Mouse (Mus musculus): ENCODE results near the gene Csmd2. TPM values are rescaled to one million over a fixed set of nuclear protein-coding genes. Genes with fewer than 3 reads are reported as not detected.

Csmd2 gene
- polyA plus RNA-seq, 1 experiment from 2014 or later, result not detected

- no peak for DNase-seq
- H3K9ac ChIP-seq (replicated peaks), result no peak overlapping the region
- TF ChIP-seq CTCF (IDR thresholded peaks at IDR 0.05; ENCODE audit: low read depth), result no peak
- TF ChIP-seq EP300 (IDR thresholded peaks at IDR 0.05; ENCODE audit: low read depth), result no peak
- no peak overlapping the region for H3K4me2 ChIP-seq (ENCODE audit: low read depth, low read length)
- 82% methylated on average over 3 of the region's 3 CpGs for WGBS (ENCODE audit: insufficient replicate concordance)
- no peak for ATAC-seq
- no peak overlapping the region for H3K27ac ChIP-seq (ENCODE audit: low read depth)
- no peaks in the 10 kb centered on the region for H3K9me3 ChIP-seq (ENCODE audit: low read length)
- H3K4me1 ChIP-seq (ENCODE audit: insufficient read depth), result no peaks in the 10 kb centered on the region
- no peak overlapping the region for H3K4me3 ChIP-seq (ENCODE audit: low read depth, low read length)
- no peaks in the 10 kb centered on the region for H3K36me3 ChIP-seq (replicated peaks; ENCODE audit: insufficient read depth, low read length)
- H3K27me3 ChIP-seq (ENCODE audit: insufficient read depth, low read length), result no peaks in the 10 kb centered on the region
These were observed 417.9 kb downstream of the Csmd2 start for GRCm38 (mm10) chr4:128405576-128405975.

DNA sequence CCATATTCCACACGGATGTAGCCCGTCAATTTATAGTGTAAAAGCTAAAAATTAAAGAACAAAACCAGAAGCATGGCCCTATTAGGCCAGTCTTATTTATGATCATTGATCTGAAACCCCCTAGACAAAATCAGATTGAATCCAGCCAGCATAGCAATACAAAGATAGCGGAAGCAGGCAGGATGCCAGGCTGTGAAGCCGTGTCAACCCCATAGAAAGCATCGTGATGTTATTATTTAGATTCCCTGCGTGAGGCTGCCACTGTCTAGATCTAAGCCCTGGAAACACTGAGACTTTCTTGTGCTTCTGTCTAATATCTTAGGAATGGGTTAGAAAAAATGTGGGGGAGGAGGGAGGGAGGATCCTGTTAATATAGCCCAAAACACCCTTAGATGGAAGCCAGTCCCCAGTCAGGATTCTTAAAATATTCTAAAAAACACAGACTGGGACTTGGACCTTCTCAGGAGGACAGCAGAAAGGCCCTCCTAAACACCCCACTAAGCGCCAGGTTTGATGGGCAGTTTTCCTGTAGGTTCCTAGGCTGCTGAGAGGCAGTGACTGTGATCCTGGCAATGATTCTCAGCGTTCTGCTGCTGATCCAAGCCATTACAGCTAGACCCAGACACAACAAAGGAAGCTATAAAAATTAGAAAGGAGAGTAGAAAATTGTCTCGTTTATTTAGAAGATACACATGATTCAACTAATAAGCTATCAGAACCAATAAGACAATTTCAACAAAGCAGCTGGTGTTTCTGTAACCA, 419.6 kb downstream of the Csmd2 start:
- no peaks in the 10 kb centered on the region for H3K36me3 ChIP-seq (replicated peaks; ENCODE audit: insufficient read depth, low read length)
- no peak overlapping the region for H3K4me2 ChIP-seq (ENCODE audit: low read depth, low read length)
- no peak overlapping the region for H3K27ac ChIP-seq (ENCODE audit: low read depth)
- no peak overlapping the region for H3K4me3 ChIP-seq (ENCODE audit: low read depth, low read length)
- DNase-seq (no peak), ATAC-seq (no peak)
- H3K9ac ChIP-seq (replicated peaks), result no peak overlapping the region
- no peaks in the 10 kb centered on the region for H3K9me3 ChIP-seq (ENCODE audit: low read length)
- 75% methylated on average over 9 of the region's 9 CpGs for WGBS (ENCODE audit: insufficient replicate concordance)
- TF ChIP-seq CTCF (IDR thresholded peaks at IDR 0.05; ENCODE audit: low read depth) (no peak), EP300 (IDR thresholded peaks at IDR 0.05; ENCODE audit: low read depth) (no peak)
- H3K27me3 ChIP-seq (ENCODE audit: insufficient read depth, low read length), result no peaks in the 10 kb centered on the region
- no peaks in the 10 kb centered on the region for H3K4me1 ChIP-seq (ENCODE audit: insufficient read depth)

DNA sequence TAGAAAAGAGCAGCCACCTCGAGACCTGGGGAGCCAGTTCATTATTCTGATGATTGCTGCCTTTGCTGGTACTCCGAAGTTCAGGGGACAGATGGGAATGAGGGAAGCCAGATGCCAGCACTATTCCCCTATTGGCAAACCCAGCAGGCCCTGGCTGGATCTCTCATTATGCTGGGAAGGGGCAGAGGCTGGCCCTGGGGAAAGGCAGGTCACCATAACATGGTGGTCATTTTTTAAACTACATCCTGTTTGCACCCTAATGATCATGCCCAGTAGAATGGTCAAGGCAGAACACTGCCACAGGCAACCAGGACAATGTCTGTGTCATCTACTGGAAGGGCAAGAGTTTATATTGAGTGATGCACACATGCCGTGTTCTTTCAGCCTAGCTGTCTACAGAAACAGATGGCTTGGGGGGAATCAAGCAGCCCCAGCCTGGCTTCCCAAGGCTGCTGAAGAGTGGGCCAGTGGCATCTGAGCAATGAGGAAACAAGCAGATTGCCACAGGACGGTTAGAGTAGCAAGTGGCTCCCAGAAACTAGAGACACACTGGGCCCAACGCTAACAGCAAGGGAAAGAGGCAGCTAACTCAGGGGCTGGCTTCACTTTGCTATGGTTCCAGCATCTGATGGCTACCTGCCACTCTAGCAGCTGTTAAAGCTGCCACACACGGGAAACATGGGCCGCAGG, 424.4 kb downstream of the Csmd2 start:
- Histone ChIP-seq H3K9me3 (ENCODE audit: low read length) (no peaks in the 10 kb centered on the region), H3K9ac (replicated peaks) (no peak overlapping the region), H3K36me3 (replicated peaks; ENCODE audit: insufficient read depth, low read length) (no peaks in the 10 kb centered on the region), H3K27me3 (ENCODE audit: insufficient read depth, low read length) (no peaks in the 10 kb centered on the region), H3K27ac (ENCODE audit: low read depth) (no peak overlapping the region), H3K4me3 (ENCODE audit: low read depth, low read length) (no peak overlapping the region), H3K4me1 (ENCODE audit: insufficient read depth) (no peaks in the 10 kb centered on the region), H3K4me2 (ENCODE audit: low read depth, low read length) (no peak overlapping the region)
- ATAC-seq (no peak), DNase-seq (no peak)
- WGBS (ENCODE audit: insufficient replicate concordance), result 68% methylated on average over 7 of the region's 7 CpGs
- TF ChIP-seq EP300 (IDR thresholded peaks at IDR 0.05; ENCODE audit: low read depth), result no peak
- TF ChIP-seq CTCF (IDR thresholded peaks at IDR 0.05; ENCODE audit: low read depth), result no peak

GRCm38 (mm10) chr4:128414741-128415140, 427.1 kb downstream of the Csmd2 start:
- 76% methylated on average over 2 of the region's 2 CpGs for WGBS (ENCODE audit: insufficient replicate concordance)
- H3K4me2 ChIP-seq (ENCODE audit: low read depth, low read length), result no peak overlapping the region

GRCm38 (mm10) chr4:128419988-128420617, 432.4 kb downstream of the Csmd2 start:
- H3K9me3 ChIP-seq (ENCODE audit: low read length), result no peaks in the 10 kb centered on the region
- no peak overlapping the region for H3K4me2 ChIP-seq (ENCODE audit: low read depth, low read length)
- no peaks in the 10 kb centered on the region for H3K27me3 ChIP-seq (ENCODE audit: insufficient read depth, low read length)
- no peak overlapping the region for H3K4me3 ChIP-seq (ENCODE audit: low read depth, low read length)
- H3K9ac ChIP-seq (replicated peaks), result no peak overlapping the region
- H3K27ac ChIP-seq (ENCODE audit: low read depth), result no peak overlapping the region
- H3K4me1 ChIP-seq (ENCODE audit: insufficient read depth), result no peaks in the 10 kb centered on the region
- TF ChIP-seq CTCF (IDR thresholded peaks at IDR 0.05; ENCODE audit: low read depth) (no peak), EP300 (IDR thresholded peaks at IDR 0.05; ENCODE audit: low read depth) (no peak)
- DNase-seq (no peak), ATAC-seq (no peak)
- WGBS (ENCODE audit: insufficient replicate concordance), result 75% methylated on average over 7 of the region's 7 CpGs
- H3K36me3 ChIP-seq (replicated peaks; ENCODE audit: insufficient read depth, low read length), result no peaks in the 10 kb centered on the region

More at GRCm38 (mm10) chr4:128414741-128415140, 427.1 kb downstream of the Csmd2 start:
- no peak for DNase-seq
- H3K4me1 ChIP-seq (ENCODE audit: insufficient read depth), result no peaks in the 10 kb centered on the region
- H3K9me3 ChIP-seq (ENCODE audit: low read length), result no peaks in the 10 kb centered on the region
- H3K9ac ChIP-seq (replicated peaks), result no peak overlapping the region
- H3K36me3 ChIP-seq (replicated peaks; ENCODE audit: insufficient read depth, low read length), result no peaks in the 10 kb centered on the region
- H3K27me3 ChIP-seq (ENCODE audit: insufficient read depth, low read length), result no peaks in the 10 kb centered on the region
- TF ChIP-seq EP300 (IDR thresholded peaks at IDR 0.05; ENCODE audit: low read depth) (no peak), CTCF (IDR thresholded peaks at IDR 0.05; ENCODE audit: low read depth) (no peak)
- ATAC-seq, result no peak
- no peak overlapping the region for H3K27ac ChIP-seq (ENCODE audit: low read depth)
- no peak overlapping the region for H3K4me3 ChIP-seq (ENCODE audit: low read depth, low read length)

GRCm38 (mm10) chr4:128422486-128422885, 434.8 kb downstream of the Csmd2 start:
- no peak for ATAC-seq

More at GRCm38 (mm10) chr4:128422486-128422885, 434.8 kb downstream of the Csmd2 start:
- H3K4me3 ChIP-seq (ENCODE audit: low read depth, low read length), result no peak overlapping the region
- H3K36me3 ChIP-seq (replicated peaks; ENCODE audit: insufficient read depth, low read length), result no peaks in the 10 kb centered on the region
- no peak overlapping the region for H3K4me2 ChIP-seq (ENCODE audit: low read depth, low read length)
- H3K27me3 ChIP-seq (ENCODE audit: insufficient read depth, low read length), result no peaks in the 10 kb centered on the region
- no peak overlapping the region for H3K9ac ChIP-seq (replicated peaks)
- DNase-seq, result no peak
- H3K27ac ChIP-seq (ENCODE audit: low read depth), result no peak overlapping the region
- H3K9me3 ChIP-seq (ENCODE audit: low read length), result peaks cover 8% of the 10 kb centered on the region
- TF ChIP-seq EP300 (IDR thresholded peaks at IDR 0.05; ENCODE audit: low read depth), result no peak
- H3K4me1 ChIP-seq (ENCODE audit: insufficient read depth), result no peaks in the 10 kb centered on the region
- 76% methylated on average over 4 of the region's 4 CpGs for WGBS (ENCODE audit: insufficient replicate concordance)

Data from liver, postnatal 0 days (tissue).